Mouse (Mus musculus): ENCODE results near the gene Nlrc5. TPM values are rescaled to one million over a fixed set of nuclear protein-coding genes. Genes with fewer than 3 reads are reported as not detected.

Nlrc5 gene
- total and polyA plus RNA-seq, 2 experiments = 11.6 to 21.2 TPM

- no peak overlapping the region for H3K9ac ChIP-seq (ENCODE audit: low read depth, low read length)
- H3K27me3 ChIP-seq (ENCODE audit: control insufficient read depth, insufficient read depth, low read length) = no peaks in the 10 kb centered on the region
- H3K36me3 ChIP-seq (ENCODE audit: control insufficient read depth, insufficient read depth, low read length) = no peaks in the 10 kb centered on the region
- H3K79me2 ChIP-seq (ENCODE audit: control insufficient read depth, insufficient read depth, low read length) = no peaks in the 10 kb centered on the region
- TF ChIP-seq POLR2A (IDR thresholded peaks at IDR 0.05; ENCODE audit: extremely low read depth, insufficient read depth, low read length) (no peak), CTCF (IDR thresholded peaks at IDR 0.05; ENCODE audit: low read depth, low read length) (no peak)
- peaks cover 2% of the 10 kb centered on the region for H3K4me1 ChIP-seq (ENCODE audit: control insufficient read depth, insufficient read depth, low read length)
- H3K4me3 ChIP-seq (ENCODE audit: insufficient read depth, low read depth, low read length) = no peak overlapping the region
- peak; percentile 96 for DNase-seq (ENCODE audit: extremely low read depth, low read depth, low spot score)
- WGBS = 18% methylated on average over 10 of the region's 10 CpGs
- H3K27ac ChIP-seq (replicated peaks; ENCODE audit: insufficient read depth, low read depth, low read length) = peak overlapping the region; percentile 18; the same call in 1 of the 2 replicates
Observed at GRCm38 (mm10) chr8:94427953-94428352, 6.2 kb upstream of the Nlrc5 start.

GRCm38 (mm10) chr8:94428420-94428819 lies 5.7 kb upstream of the Nlrc5 start:
- H3K36me3 ChIP-seq (ENCODE audit: control insufficient read depth, insufficient read depth, low read length) = no peaks in the 10 kb centered on the region
- TF ChIP-seq CTCF (IDR thresholded peaks at IDR 0.05; ENCODE audit: low read depth, low read length) = no peak
- TF ChIP-seq POLR2A (IDR thresholded peaks at IDR 0.05; ENCODE audit: extremely low read depth, insufficient read depth, low read length) = no peak
- H3K9ac ChIP-seq (ENCODE audit: low read depth, low read length) = no peak overlapping the region
- H3K79me2 ChIP-seq (ENCODE audit: control insufficient read depth, insufficient read depth, low read length) = no peaks in the 10 kb centered on the region
- no peak for DNase-seq (ENCODE audit: extremely low read depth, low read depth, low spot score)
- no peak overlapping the region for H3K27ac ChIP-seq (replicated peaks; ENCODE audit: insufficient read depth, low read depth, low read length)
- peaks cover 3% of the 10 kb centered on the region for H3K4me1 ChIP-seq (ENCODE audit: control insufficient read depth, insufficient read depth, low read length)
- H3K27me3 ChIP-seq (ENCODE audit: control insufficient read depth, insufficient read depth, low read length) = no peaks in the 10 kb centered on the region
- 60% methylated on average over 4 of the region's 4 CpGs for WGBS
- no peak overlapping the region for H3K4me3 ChIP-seq (ENCODE audit: insufficient read depth, low read depth, low read length)

- 86% methylated on average over 7 of the region's 7 CpGs for WGBS
- no peaks in the 10 kb centered on the region for H3K79me2 ChIP-seq (ENCODE audit: control insufficient read depth, insufficient read depth, low read length)
- H3K27me3 ChIP-seq (ENCODE audit: control insufficient read depth, insufficient read depth, low read length) = no peaks in the 10 kb centered on the region
Observed at GRCm38 (mm10) chr8:94429376-94429775, 4.8 kb upstream of the Nlrc5 start.

GRCm38 (mm10) chr8:94432212-94432611 lies 1.9 kb upstream of the Nlrc5 start:
- H3K27ac ChIP-seq (replicated peaks; ENCODE audit: insufficient read depth, low read depth, low read length) = no peak overlapping the region
- TF ChIP-seq CTCF (IDR thresholded peaks at IDR 0.05; ENCODE audit: low read depth, low read length) (no peak), POLR2A (IDR thresholded peaks at IDR 0.05; ENCODE audit: extremely low read depth, insufficient read depth, low read length) (no peak)
- H3K9ac ChIP-seq (ENCODE audit: low read depth, low read length) = no peak overlapping the region
- WGBS = 95% methylated on average over 3 of the region's 3 CpGs
- no peaks in the 10 kb centered on the region for H3K27me3 ChIP-seq (ENCODE audit: control insufficient read depth, insufficient read depth, low read length)
- H3K36me3 ChIP-seq (ENCODE audit: control insufficient read depth, insufficient read depth, low read length) = no peaks in the 10 kb centered on the region
- peaks cover 9% of the 10 kb centered on the region; the same call in 1 of the 2 replicates for H3K79me2 ChIP-seq (ENCODE audit: control insufficient read depth, insufficient read depth, low read length)
- H3K4me3 ChIP-seq (ENCODE audit: insufficient read depth, low read depth, low read length) = no peak overlapping the region
- peaks cover 10% of the 10 kb centered on the region for H3K4me1 ChIP-seq (ENCODE audit: control insufficient read depth, insufficient read depth, low read length)
- no peak for DNase-seq (ENCODE audit: extremely low read depth, low read depth, low spot score)

More at GRCm38 (mm10) chr8:94429376-94429775, 4.8 kb upstream of the Nlrc5 start:
- no peak for DNase-seq (ENCODE audit: extremely low read depth, low read depth, low spot score)
- H3K27ac ChIP-seq (replicated peaks; ENCODE audit: insufficient read depth, low read depth, low read length) = no peak overlapping the region
- peaks cover 7% of the 10 kb centered on the region for H3K4me1 ChIP-seq (ENCODE audit: control insufficient read depth, insufficient read depth, low read length)
- no peak overlapping the region for H3K9ac ChIP-seq (ENCODE audit: low read depth, low read length)
- no peak for TF ChIP-seq POLR2A (IDR thresholded peaks at IDR 0.05; ENCODE audit: extremely low read depth, insufficient read depth, low read length)
- TF ChIP-seq CTCF (IDR thresholded peaks at IDR 0.05; ENCODE audit: low read depth, low read length) = no peak
- no peak overlapping the region for H3K4me3 ChIP-seq (ENCODE audit: insufficient read depth, low read depth, low read length)
- no peaks in the 10 kb centered on the region for H3K36me3 ChIP-seq (ENCODE audit: control insufficient read depth, insufficient read depth, low read length)

- WGBS = 64% methylated on average over 3 of the region's 3 CpGs
Observed at GRCm38 (mm10) chr8:94434958-94435357, 802 bp downstream of the Nlrc5 start.

GRCm38 (mm10) chr8:94435397-94436111 lies 1.4 kb downstream of the Nlrc5 start:
- Histone ChIP-seq H3K9ac (ENCODE audit: low read depth, low read length) (no peak overlapping the region), H3K79me2 (ENCODE audit: control insufficient read depth, insufficient read depth, low read length) (peaks cover 9% of the 10 kb centered on the region; the same call in 1 of the 2 replicates), H3K27ac (replicated peaks; ENCODE audit: insufficient read depth, low read depth, low read length) (no peak overlapping the region), H3K27me3 (ENCODE audit: control insufficient read depth, insufficient read depth, low read length) (no peaks in the 10 kb centered on the region), H3K4me1 (ENCODE audit: control insufficient read depth, insufficient read depth, low read length) (peaks cover 8% of the 10 kb centered on the region), H3K4me3 (ENCODE audit: insufficient read depth, low read depth, low read length) (no peak overlapping the region), H3K36me3 (ENCODE audit: control insufficient read depth, insufficient read depth, low read length) (no peaks in the 10 kb centered on the region)
- 96% methylated on average over 15 of the region's 15 CpGs for WGBS
- DNase-seq (ENCODE audit: extremely low read depth, low read depth, low spot score) = no peak
- TF ChIP-seq CTCF (IDR thresholded peaks at IDR 0.05; ENCODE audit: low read depth, low read length) (no peak), POLR2A (IDR thresholded peaks at IDR 0.05; ENCODE audit: extremely low read depth, insufficient read depth, low read length) (no peak)

More at GRCm38 (mm10) chr8:94434958-94435357, 802 bp downstream of the Nlrc5 start:
- no peak overlapping the region; the same call in 1 of the 2 replicates for H3K27ac ChIP-seq (replicated peaks; ENCODE audit: insufficient read depth, low read depth, low read length)
- TF ChIP-seq CTCF (IDR thresholded peaks at IDR 0.05; ENCODE audit: low read depth, low read length) = no peak
- TF ChIP-seq POLR2A (IDR thresholded peaks at IDR 0.05; ENCODE audit: extremely low read depth, insufficient read depth, low read length) = no peak
- H3K4me3 ChIP-seq (ENCODE audit: insufficient read depth, low read depth, low read length) = 0 out of 2 replicates have a peak overlapping the region, but pooled peaks have one; percentile 79
- no peaks in the 10 kb centered on the region for H3K36me3 ChIP-seq (ENCODE audit: control insufficient read depth, insufficient read depth, low read length)
- peaks cover 9% of the 10 kb centered on the region; the same call in 1 of the 2 replicates for H3K79me2 ChIP-seq (ENCODE audit: control insufficient read depth, insufficient read depth, low read length)
- H3K27me3 ChIP-seq (ENCODE audit: control insufficient read depth, insufficient read depth, low read length) = no peaks in the 10 kb centered on the region
- peak; percentile 39 for DNase-seq (ENCODE audit: extremely low read depth, low read depth, low spot score)
- H3K4me1 ChIP-seq (ENCODE audit: control insufficient read depth, insufficient read depth, low read length) = peaks cover 8% of the 10 kb centered on the region
- H3K9ac ChIP-seq (ENCODE audit: low read depth, low read length) = no peak overlapping the region

Data from liver, adult 2 months (tissue).